Mouse (Mus musculus): ENCODE measurements around the gene Mmrn2. TPM values are rescaled to one million over a fixed set of nuclear protein-coding genes. Genes with fewer than 3 reads are reported as not detected.

Gene Mmrn2
- polyA plus RNA-seq, 1 experiment from 2014 or later = 7.1 TPM

DNA sequence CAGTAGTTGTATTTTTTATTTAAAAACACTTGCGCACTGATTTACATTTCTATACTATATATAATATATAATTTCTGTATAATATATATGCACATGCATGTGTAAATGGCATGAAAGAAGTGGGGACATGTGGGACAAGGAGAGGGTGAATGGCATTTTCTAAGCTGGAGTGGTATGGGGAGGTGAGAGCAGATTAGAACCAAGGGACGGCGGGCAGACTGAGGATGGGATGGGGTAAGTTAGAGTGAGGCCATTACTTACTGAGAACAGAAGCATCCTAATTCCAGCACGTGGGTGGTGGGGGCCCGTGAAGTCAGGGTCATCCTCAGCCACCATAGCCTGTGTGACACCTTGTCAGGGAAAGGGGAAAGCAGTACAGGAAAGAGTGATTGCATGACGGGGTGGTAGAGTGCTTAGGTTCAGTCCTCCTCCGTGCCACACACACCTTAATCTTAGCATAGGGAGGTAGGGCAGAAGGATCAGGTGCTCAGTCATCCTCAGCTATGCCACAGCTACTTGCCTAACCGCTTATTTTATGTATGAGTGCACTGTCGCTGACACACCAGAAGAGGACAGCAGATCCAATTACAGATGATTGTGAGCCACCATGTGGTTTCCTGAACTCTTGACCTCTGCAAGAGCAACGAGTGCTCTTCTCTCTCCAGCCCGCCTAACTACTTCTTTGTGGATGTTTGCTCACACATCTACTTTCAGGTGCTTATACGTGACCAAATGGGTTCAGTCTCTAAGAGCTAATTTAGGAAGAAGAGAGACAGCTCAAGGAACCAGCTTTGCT lies 29.3 kb upstream of the Mmrn2 start:
- Histone ChIP-seq H3K4me2 (ENCODE audit: low read depth, low read length) (no peak overlapping the region), H3K4me1 (ENCODE audit: control insufficient read depth, insufficient read depth, low read length) (no peaks in the 10 kb centered on the region), H3K9me3 (ENCODE audit: control insufficient read depth, low read length) (no peaks in the 10 kb centered on the region), H3K36me3 (ENCODE audit: control insufficient read depth, insufficient read depth, low read length) (peaks cover 11% of the 10 kb centered on the region), H3K4me3 (ENCODE audit: low read length) (no peak overlapping the region), H3K27me3 (replicated peaks; ENCODE audit: control insufficient read depth, insufficient read depth, low read length) (no peaks in the 10 kb centered on the region), H3K9ac (ENCODE audit: low read depth, low read length) (no peak overlapping the region), H3K27ac (ENCODE audit: low read length) (no peak overlapping the region)
- no peak for ATAC-seq
- WGBS = 54% methylated on average over 12 of the region's 12 CpGs

DNA sequence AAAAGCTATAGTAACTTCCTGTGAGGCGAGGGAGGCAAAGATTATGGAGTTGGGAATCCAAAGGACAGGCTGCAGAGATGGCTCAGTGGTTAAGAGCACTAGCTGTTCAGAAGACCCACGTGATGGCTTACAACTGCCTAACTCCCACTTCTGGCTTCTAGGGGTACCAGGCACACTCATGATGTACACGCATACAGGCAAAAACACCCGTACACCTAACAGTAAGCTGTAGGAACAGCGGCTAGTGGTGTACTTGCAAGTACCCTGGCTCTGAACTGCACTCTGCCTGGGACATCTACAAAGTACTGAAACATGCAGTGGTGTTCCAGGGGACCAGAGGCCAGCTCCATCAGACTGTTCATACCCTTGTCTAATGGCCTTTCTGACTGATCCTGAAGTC lies 28.2 kb upstream of the Mmrn2 start:
- no peaks in the 10 kb centered on the region for H3K4me1 ChIP-seq (ENCODE audit: control insufficient read depth, insufficient read depth, low read length)
- no peaks in the 10 kb centered on the region for H3K27me3 ChIP-seq (replicated peaks; ENCODE audit: control insufficient read depth, insufficient read depth, low read length)
- no peak overlapping the region for H3K4me2 ChIP-seq (ENCODE audit: low read depth, low read length)
- H3K9me3 ChIP-seq (ENCODE audit: control insufficient read depth, low read length) = no peaks in the 10 kb centered on the region
- no peak overlapping the region for H3K27ac ChIP-seq (ENCODE audit: low read length)
- no peak overlapping the region for H3K4me3 ChIP-seq (ENCODE audit: low read length)
- ATAC-seq = no peak
- 92% methylated on average over 5 of the region's 5 CpGs for WGBS
- H3K36me3 ChIP-seq (ENCODE audit: control insufficient read depth, insufficient read depth, low read length) = peaks cover 7% of the 10 kb centered on the region; the same call in 1 of the 2 replicates
- H3K9ac ChIP-seq (ENCODE audit: low read depth, low read length) = no peak overlapping the region

DNA sequence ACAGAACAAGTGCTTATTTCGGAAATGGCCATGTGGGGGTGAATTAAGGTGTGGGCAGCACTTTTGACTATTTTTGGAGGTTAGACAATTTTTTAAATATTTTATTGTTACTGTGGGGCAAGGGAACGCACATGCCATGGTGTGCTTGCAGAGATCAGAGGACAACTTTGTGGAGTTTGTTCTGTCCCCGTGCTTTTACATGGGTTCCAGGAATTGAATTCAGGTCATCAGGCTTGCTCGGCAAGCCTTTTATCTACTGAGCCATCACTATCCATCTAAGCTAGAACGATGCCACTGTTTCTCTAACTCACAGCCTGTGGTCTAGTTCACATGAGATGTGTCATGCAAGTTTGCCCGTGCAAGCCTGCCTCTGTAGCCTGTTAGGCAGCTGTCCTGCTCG lies 27.0 kb upstream of the Mmrn2 start:
- Histone ChIP-seq H3K4me3 (ENCODE audit: low read length) (no peak overlapping the region), H3K27ac (ENCODE audit: low read length) (no peak overlapping the region), H3K9me3 (ENCODE audit: control insufficient read depth, low read length) (no peaks in the 10 kb centered on the region), H3K9ac (ENCODE audit: low read depth, low read length) (no peak overlapping the region), H3K27me3 (replicated peaks; ENCODE audit: control insufficient read depth, insufficient read depth, low read length) (no peaks in the 10 kb centered on the region), H3K36me3 (ENCODE audit: control insufficient read depth, insufficient read depth, low read length) (peaks cover 2% of the 10 kb centered on the region; the same call in 1 of the 2 replicates), H3K4me2 (ENCODE audit: low read depth, low read length) (no peak overlapping the region), H3K4me1 (ENCODE audit: control insufficient read depth, insufficient read depth, low read length) (no peaks in the 10 kb centered on the region)
- 73% methylated on average over 7 of the region's 7 CpGs for WGBS
- ATAC-seq = no peak

DNA sequence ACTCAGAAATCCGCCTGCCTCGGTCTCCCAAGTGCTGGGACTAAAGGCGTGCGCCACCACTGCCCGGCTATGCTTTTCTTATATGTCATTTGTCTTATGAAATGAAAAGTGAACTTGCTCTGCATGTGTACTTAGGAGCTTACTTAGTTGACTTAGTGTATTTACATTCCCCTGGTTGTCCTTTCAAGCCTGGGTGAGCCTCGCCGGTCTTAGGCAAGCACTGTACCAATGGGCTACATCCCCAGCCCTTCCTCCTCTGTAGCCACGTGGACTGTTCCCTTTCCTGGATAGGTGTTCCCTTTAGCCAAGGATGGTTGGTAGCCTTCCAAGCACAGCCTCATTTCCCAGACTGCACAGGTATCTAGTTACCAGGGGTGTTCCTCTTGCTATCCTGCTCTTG lies 26.3 kb upstream of the Mmrn2 start:
- Histone ChIP-seq H3K4me3 (ENCODE audit: low read length) (no peak overlapping the region), H3K36me3 (ENCODE audit: control insufficient read depth, insufficient read depth, low read length) (no peaks in the 10 kb centered on the region), H3K9ac (ENCODE audit: low read depth, low read length) (no peak overlapping the region), H3K27ac (ENCODE audit: low read length) (no peak overlapping the region), H3K4me2 (ENCODE audit: low read depth, low read length) (no peak overlapping the region), H3K4me1 (ENCODE audit: control insufficient read depth, insufficient read depth, low read length) (no peaks in the 10 kb centered on the region), H3K9me3 (ENCODE audit: control insufficient read depth, low read length) (no peaks in the 10 kb centered on the region), H3K27me3 (replicated peaks; ENCODE audit: control insufficient read depth, insufficient read depth, low read length) (no peaks in the 10 kb centered on the region)
- ATAC-seq = peak; percentile 77
- WGBS = 55% methylated on average over 8 of the region's 8 CpGs

DNA sequence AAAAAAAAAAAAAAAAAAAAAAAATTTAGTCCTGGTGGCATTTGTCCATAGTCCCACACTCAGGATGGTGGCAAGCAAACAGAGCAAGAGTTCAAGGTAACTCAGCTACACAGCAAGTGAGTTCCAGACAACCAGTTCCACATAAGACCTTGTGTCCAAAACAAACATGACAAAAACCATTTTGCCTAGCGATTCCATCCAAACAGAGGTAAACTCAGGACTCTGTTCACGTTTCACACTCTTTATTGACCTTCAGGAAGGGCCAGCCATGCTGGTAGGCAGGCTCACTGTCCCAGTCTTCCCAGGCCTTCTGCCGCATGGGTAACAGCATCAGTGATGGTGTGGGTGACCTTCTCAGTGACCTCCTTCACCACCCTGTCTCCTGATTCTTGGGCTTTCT lies 23.6 kb upstream of the Mmrn2 start:
- Histone ChIP-seq H3K36me3 (ENCODE audit: control insufficient read depth, insufficient read depth, low read length) (no peaks in the 10 kb centered on the region), H3K4me2 (ENCODE audit: low read depth, low read length) (no peak overlapping the region), H3K27ac (ENCODE audit: low read length) (no peak overlapping the region), H3K9me3 (ENCODE audit: control insufficient read depth, low read length) (no peaks in the 10 kb centered on the region), H3K9ac (ENCODE audit: low read depth, low read length) (no peak overlapping the region), H3K4me3 (ENCODE audit: low read length) (no peak overlapping the region), H3K4me1 (ENCODE audit: control insufficient read depth, insufficient read depth, low read length) (no peaks in the 10 kb centered on the region), H3K27me3 (replicated peaks; ENCODE audit: control insufficient read depth, insufficient read depth, low read length) (no peaks in the 10 kb centered on the region)
- 65% methylated on average over 3 of the region's 3 CpGs for WGBS
- ATAC-seq = peak; percentile 32

DNA sequence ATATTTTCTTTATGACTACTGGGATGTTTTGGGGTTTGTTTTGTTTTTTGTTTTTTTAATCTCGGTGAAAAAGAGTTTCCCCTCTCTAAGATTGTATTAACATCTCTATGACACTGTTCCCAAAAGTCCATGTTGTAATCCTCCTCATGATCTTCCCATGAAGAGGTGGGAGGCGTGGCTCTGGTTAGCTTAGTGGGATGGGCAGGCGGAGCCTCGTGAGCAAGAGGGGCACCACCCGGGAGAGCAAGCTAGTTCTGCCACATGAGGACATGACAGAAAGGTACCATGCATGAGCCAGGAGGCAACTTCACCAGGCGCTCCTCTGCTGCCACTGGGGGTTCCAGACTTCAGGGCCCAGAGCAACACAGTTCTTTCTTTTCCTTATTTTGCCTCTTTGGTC lies 22.7 kb upstream of the Mmrn2 start:
- no peak overlapping the region for H3K4me3 ChIP-seq (ENCODE audit: low read length)
- H3K27me3 ChIP-seq (replicated peaks; ENCODE audit: control insufficient read depth, insufficient read depth, low read length) = no peaks in the 10 kb centered on the region
- no peak overlapping the region for H3K27ac ChIP-seq (ENCODE audit: low read length)
- no peak overlapping the region for H3K4me2 ChIP-seq (ENCODE audit: low read depth, low read length)
- H3K9me3 ChIP-seq (ENCODE audit: control insufficient read depth, low read length) = no peaks in the 10 kb centered on the region
- H3K36me3 ChIP-seq (ENCODE audit: control insufficient read depth, insufficient read depth, low read length) = no peaks in the 10 kb centered on the region
- no peaks in the 10 kb centered on the region for H3K4me1 ChIP-seq (ENCODE audit: control insufficient read depth, insufficient read depth, low read length)
- no peak overlapping the region for H3K9ac ChIP-seq (ENCODE audit: low read depth, low read length)
- ATAC-seq = no peak
- 62% methylated on average over 6 of the region's 6 CpGs for WGBS

DNA sequence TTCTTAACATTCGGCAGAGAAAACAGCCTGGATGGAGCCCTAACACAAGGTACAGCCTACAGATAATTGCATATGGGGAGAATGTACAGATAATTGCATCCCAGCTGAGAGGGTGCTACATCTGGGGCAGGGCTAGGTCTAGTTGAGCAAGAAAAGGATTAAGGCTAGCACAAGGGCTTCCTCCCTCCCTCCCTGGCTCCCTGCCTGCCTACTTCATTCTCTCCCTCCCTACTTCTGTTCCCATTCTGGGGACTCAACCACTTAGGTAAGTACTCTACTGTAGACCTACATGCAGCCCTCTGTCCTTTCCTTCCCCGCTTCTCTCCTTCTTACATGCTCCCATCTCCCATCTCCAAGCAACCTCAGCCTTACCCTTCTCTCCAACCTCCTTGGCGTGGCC lies 21.9 kb upstream of the Mmrn2 start:
- no peak overlapping the region for H3K27ac ChIP-seq (ENCODE audit: low read length)
- no peaks in the 10 kb centered on the region for H3K36me3 ChIP-seq (ENCODE audit: control insufficient read depth, insufficient read depth, low read length)
- no peak overlapping the region for H3K4me2 ChIP-seq (ENCODE audit: low read depth, low read length)
- no peaks in the 10 kb centered on the region for H3K4me1 ChIP-seq (ENCODE audit: control insufficient read depth, insufficient read depth, low read length)
- no peaks in the 10 kb centered on the region for H3K9me3 ChIP-seq (ENCODE audit: control insufficient read depth, low read length)
- H3K27me3 ChIP-seq (replicated peaks; ENCODE audit: control insufficient read depth, insufficient read depth, low read length) = no peaks in the 10 kb centered on the region
- no peak overlapping the region for H3K4me3 ChIP-seq (ENCODE audit: low read length)
- WGBS = 90% methylated on average over 3 of the region's 3 CpGs
- H3K9ac ChIP-seq (ENCODE audit: low read depth, low read length) = no peak overlapping the region
- ATAC-seq = no peak

DNA sequence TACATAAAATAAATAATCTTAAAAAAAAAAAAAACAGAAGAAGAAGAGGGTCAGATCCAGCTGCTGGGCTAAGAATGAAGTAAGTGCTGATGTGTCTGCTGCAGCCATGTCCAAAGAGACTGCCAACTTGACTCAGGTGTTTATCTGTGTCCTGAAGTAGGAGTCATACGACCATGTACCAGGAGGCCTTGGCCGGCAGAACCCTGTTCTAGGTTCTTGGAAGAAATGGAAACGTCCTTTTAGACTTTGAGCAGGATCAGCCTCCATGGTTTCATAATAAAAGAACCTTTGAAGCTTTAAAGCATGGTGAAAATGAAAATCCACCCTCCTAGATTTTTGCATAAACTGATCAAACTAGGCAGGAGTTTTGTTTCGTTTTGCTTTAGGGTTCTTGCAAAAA lies 20.8 kb upstream of the Mmrn2 start:
- ATAC-seq = no peak
- H3K27me3 ChIP-seq (replicated peaks; ENCODE audit: control insufficient read depth, insufficient read depth, low read length) = no peaks in the 10 kb centered on the region

DNA sequence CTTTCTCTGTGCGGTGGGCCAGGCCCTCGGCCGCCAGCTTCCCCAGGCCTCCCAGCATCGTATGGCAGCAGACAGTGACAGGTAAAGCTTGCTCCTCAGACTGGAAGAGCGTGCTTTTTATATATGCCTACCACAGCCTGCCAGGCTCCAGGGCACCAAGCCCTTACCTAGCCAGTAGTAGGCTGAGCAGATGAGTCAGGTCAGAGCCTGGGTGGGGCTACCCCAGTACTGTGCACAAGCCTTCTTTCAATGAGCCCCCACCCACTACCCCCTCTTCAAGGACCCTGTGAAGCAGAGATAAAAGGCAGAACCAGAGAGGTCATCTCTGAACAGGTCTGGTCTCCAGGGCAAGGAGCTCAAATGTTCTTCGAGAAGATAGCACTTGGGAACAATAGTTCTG lies 20.0 kb upstream of the Mmrn2 start, which contains the start of gene Fam25c:
Gene Fam25c, minus strand, starts transcription at position 133 of the 400 bp plus-strand sequence.
- Histone ChIP-seq H3K36me3 (ENCODE audit: control insufficient read depth, insufficient read depth, low read length) (no peaks in the 10 kb centered on the region), H3K27me3 (replicated peaks; ENCODE audit: control insufficient read depth, insufficient read depth, low read length) (no peaks in the 10 kb centered on the region), H3K9ac (ENCODE audit: low read depth, low read length) (no peak within 1 kb of the TSS), H3K4me3 (ENCODE audit: low read length) (no peak within 1 kb of the TSS), H3K27ac (ENCODE audit: low read length) (no peak within 1 kb of the TSS), H3K4me1 (ENCODE audit: control insufficient read depth, insufficient read depth, low read length) (no peaks in the 10 kb centered on the region), H3K9me3 (ENCODE audit: control insufficient read depth, low read length) (no peaks in the 10 kb centered on the region), H3K4me2 (ENCODE audit: low read depth, low read length) (no peak within 1 kb of the TSS)
- ATAC-seq = no peak
- WGBS = 78% methylated on average over 6 of the region's 6 CpGs

More for the DNA sequence above, 20.8 kb upstream of the Mmrn2 start:
- H3K4me3 ChIP-seq (ENCODE audit: low read length) = no peak overlapping the region
- H3K4me2 ChIP-seq (ENCODE audit: low read depth, low read length) = no peak overlapping the region
- no peaks in the 10 kb centered on the region for H3K36me3 ChIP-seq (ENCODE audit: control insufficient read depth, insufficient read depth, low read length)
- H3K27ac ChIP-seq (ENCODE audit: low read length) = no peak overlapping the region
- no peak overlapping the region for H3K9ac ChIP-seq (ENCODE audit: low read depth, low read length)
- H3K4me1 ChIP-seq (ENCODE audit: control insufficient read depth, insufficient read depth, low read length) = no peaks in the 10 kb centered on the region
- H3K9me3 ChIP-seq (ENCODE audit: control insufficient read depth, low read length) = no peaks in the 10 kb centered on the region
- 71% methylated on average over 4 of the region's 4 CpGs for WGBS

Measured in intestine, embryonic 16.5 days (tissue).